Mouse (Mus musculus): ENCODE data around the gene Wdr4. TPM values are rescaled to one million over a fixed set of nuclear protein-coding genes. Genes with fewer than 3 reads are reported as not detected.

The Wdr4 gene
- polyA plus RNA-seq, 1 experiment from 2014 or later = 32.7 TPM

DNA sequence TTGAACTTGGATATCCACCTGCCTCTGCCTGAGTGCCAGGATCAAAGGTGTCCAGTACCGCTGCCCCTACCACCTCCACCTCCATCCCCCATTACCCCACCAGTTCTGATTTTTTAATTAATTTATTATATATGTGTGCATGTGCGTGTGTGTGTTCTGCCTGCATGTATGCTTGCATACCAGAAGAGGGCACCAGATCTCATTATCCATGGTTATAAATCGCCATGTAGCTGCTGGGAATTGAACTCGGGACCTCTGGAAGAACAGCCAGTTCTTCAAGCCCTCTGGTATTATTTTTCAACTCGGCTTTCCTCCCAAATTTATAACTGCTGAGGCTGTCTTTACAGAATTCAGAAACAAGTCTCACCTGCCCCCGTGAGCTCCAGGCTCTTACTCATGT is 8.8 kb downstream of the Wdr4 start:
- H3K9me3 ChIP-seq (replicated peaks) = no peaks in the 10 kb centered on the region
- H3K4me2 ChIP-seq (replicated peaks) = peak overlapping the region; percentile 75
- peaks cover 37% of the 10 kb centered on the region for H3K36me3 ChIP-seq
- ATAC-seq (ENCODE audit: insufficient number of reproducible peaks, low FRiP score, low TSS enrichment, low read depth) = no peak
- no peak overlapping the region for H3K9ac ChIP-seq
- H3K27me3 ChIP-seq = no peaks in the 10 kb centered on the region
- H3K4me1 ChIP-seq = peaks cover 14% of the 10 kb centered on the region
- 91% methylated on average over 6 of the region's 6 CpGs for WGBS
- H3K4me3 ChIP-seq (replicated peaks) = peak overlapping the region; percentile 69
- H3K27ac ChIP-seq (replicated peaks) = no peak overlapping the region

GRCm38 (mm10) chr17:31506282-31506681 is 13.5 kb downstream of the Wdr4 start:
- no peak for ATAC-seq (ENCODE audit: insufficient number of reproducible peaks, low FRiP score, low TSS enrichment, low read depth)
- Histone ChIP-seq H3K9ac (no peak overlapping the region), H3K27ac (replicated peaks) (no peak overlapping the region), H3K27me3 (no peaks in the 10 kb centered on the region), H3K4me2 (replicated peaks) (no peak overlapping the region), H3K9me3 (replicated peaks) (no peaks in the 10 kb centered on the region), H3K36me3 (peaks cover 82% of the 10 kb centered on the region), H3K4me1 (peaks cover 4% of the 10 kb centered on the region; the same call in 1 of the 2 replicates), H3K4me3 (replicated peaks) (no peak overlapping the region)
- 88% methylated on average over 7 of the region's 7 CpGs for WGBS

GRCm38 (mm10) chr17:31505013-31505412 is 14.8 kb downstream of the Wdr4 start:
- H3K4me3 ChIP-seq (replicated peaks) = no peak overlapping the region
- peaks cover 89% of the 10 kb centered on the region for H3K36me3 ChIP-seq
- H3K9ac ChIP-seq = no peak overlapping the region
- WGBS = 87% methylated on average over 5 of the region's 5 CpGs
- H3K9me3 ChIP-seq (replicated peaks) = no peaks in the 10 kb centered on the region
- H3K4me1 ChIP-seq = no peaks in the 10 kb centered on the region
- H3K4me2 ChIP-seq (replicated peaks) = no peak overlapping the region
- no peaks in the 10 kb centered on the region for H3K27me3 ChIP-seq
- no peak for ATAC-seq (ENCODE audit: insufficient number of reproducible peaks, low FRiP score, low TSS enrichment, low read depth)
- H3K27ac ChIP-seq (replicated peaks) = no peak overlapping the region

- H3K27me3 ChIP-seq = no peaks in the 10 kb centered on the region
- H3K9me3 ChIP-seq (replicated peaks) = no peaks in the 10 kb centered on the region
- H3K9ac ChIP-seq = no peak overlapping the region
- H3K36me3 ChIP-seq = peaks cover 89% of the 10 kb centered on the region
- no peak overlapping the region for H3K27ac ChIP-seq (replicated peaks)
- H3K4me2 ChIP-seq (replicated peaks) = no peak overlapping the region
- ATAC-seq (ENCODE audit: insufficient number of reproducible peaks, low FRiP score, low TSS enrichment, low read depth) = no peak
- H3K4me1 ChIP-seq = no peaks in the 10 kb centered on the region
- 85% methylated on average over 2 of the region's 2 CpGs for WGBS
- no peak overlapping the region for H3K4me3 ChIP-seq (replicated peaks)
These were observed 15.8 kb downstream of the Wdr4 start for GRCm38 (mm10) chr17:31503936-31504335.

DNA sequence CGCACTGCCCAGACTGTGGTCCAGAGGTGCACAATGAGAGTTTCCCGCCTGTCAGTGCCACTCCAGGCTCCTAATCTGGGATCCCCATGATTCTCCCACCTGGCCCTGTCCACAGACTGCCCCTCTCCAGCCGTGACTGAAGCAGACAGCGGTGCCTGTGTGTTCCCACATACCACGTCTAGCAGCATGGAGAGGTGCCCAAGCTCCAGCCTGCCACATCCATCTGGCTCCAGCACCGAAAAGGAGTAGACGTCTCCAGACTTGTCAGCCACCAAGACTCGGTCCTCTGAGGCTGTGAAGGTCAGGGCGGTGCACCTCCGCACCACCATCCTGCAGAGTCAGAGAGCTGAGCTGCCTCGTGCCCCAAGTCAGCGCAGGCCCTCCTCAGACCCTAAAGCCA is 16.4 kb downstream of the Wdr4 start:
- Histone ChIP-seq H3K9me3 (replicated peaks) (no peaks in the 10 kb centered on the region), H3K9ac (no peak overlapping the region), H3K27ac (replicated peaks) (no peak overlapping the region), H3K4me3 (replicated peaks) (no peak overlapping the region), H3K4me1 (no peaks in the 10 kb centered on the region), H3K27me3 (no peaks in the 10 kb centered on the region), H3K4me2 (replicated peaks) (no peak overlapping the region), H3K36me3 (peaks cover 91% of the 10 kb centered on the region)
- WGBS = 93% methylated on average over 12 of the region's 12 CpGs
- ATAC-seq (ENCODE audit: insufficient number of reproducible peaks, low FRiP score, low TSS enrichment, low read depth) = no peak

GRCm38 (mm10) chr17:31502261-31502927 is 17.4 kb downstream of the Wdr4 start:
- Histone ChIP-seq H3K4me1 (no peaks in the 10 kb centered on the region), H3K4me2 (replicated peaks) (no peak overlapping the region), H3K9ac (no peak overlapping the region), H3K36me3 (peaks cover 92% of the 10 kb centered on the region), H3K4me3 (replicated peaks) (no peak overlapping the region), H3K27me3 (no peaks in the 10 kb centered on the region), H3K27ac (replicated peaks) (no peak overlapping the region), H3K9me3 (replicated peaks) (no peaks in the 10 kb centered on the region)
- 94% methylated on average over 12 of the region's 12 CpGs for WGBS
- ATAC-seq (ENCODE audit: insufficient number of reproducible peaks, low FRiP score, low TSS enrichment, low read depth) = no peak

GRCm38 (mm10) chr17:31500908-31501307 is 18.9 kb downstream of the Wdr4 start:
- Histone ChIP-seq H3K4me1 (no peaks in the 10 kb centered on the region), H3K9me3 (replicated peaks) (no peaks in the 10 kb centered on the region), H3K4me3 (replicated peaks) (no peak overlapping the region), H3K9ac (no peak overlapping the region), H3K4me2 (replicated peaks) (no peak overlapping the region), H3K27ac (replicated peaks) (no peak overlapping the region), H3K36me3 (peaks cover 91% of the 10 kb centered on the region), H3K27me3 (no peaks in the 10 kb centered on the region)
- ATAC-seq (ENCODE audit: insufficient number of reproducible peaks, low FRiP score, low TSS enrichment, low read depth) = no peak
- WGBS = 84% methylated on average over 3 of the region's 3 CpGs

- H3K4me1 ChIP-seq = no peaks in the 10 kb centered on the region
- 93% methylated on average over 8 of the region's 8 CpGs for WGBS
- H3K27me3 ChIP-seq = no peaks in the 10 kb centered on the region
- no peak overlapping the region for H3K4me3 ChIP-seq (replicated peaks)
- ATAC-seq (ENCODE audit: insufficient number of reproducible peaks, low FRiP score, low TSS enrichment, low read depth) = no peak
- peaks cover 90% of the 10 kb centered on the region for H3K36me3 ChIP-seq
- no peak overlapping the region for H3K9ac ChIP-seq
- no peak overlapping the region for H3K27ac ChIP-seq (replicated peaks)
- no peak overlapping the region for H3K4me2 ChIP-seq (replicated peaks)
- no peaks in the 10 kb centered on the region for H3K9me3 ChIP-seq (replicated peaks)
These were observed 19.4 kb downstream of the Wdr4 start for GRCm38 (mm10) chr17:31500416-31500815.

GRCm38 (mm10) chr17:31499725-31500124 is 20.1 kb downstream of the Wdr4 start:
- Histone ChIP-seq H3K36me3 (peaks cover 85% of the 10 kb centered on the region), H3K27me3 (no peaks in the 10 kb centered on the region), H3K4me1 (no peaks in the 10 kb centered on the region), H3K9me3 (replicated peaks) (no peaks in the 10 kb centered on the region), H3K4me3 (replicated peaks) (no peak overlapping the region), H3K4me2 (replicated peaks) (no peak overlapping the region), H3K9ac (no peak overlapping the region), H3K27ac (replicated peaks) (no peak overlapping the region)
- 95% methylated on average over 12 of the region's 12 CpGs for WGBS
- no peak for ATAC-seq (ENCODE audit: insufficient number of reproducible peaks, low FRiP score, low TSS enrichment, low read depth)

DNA sequence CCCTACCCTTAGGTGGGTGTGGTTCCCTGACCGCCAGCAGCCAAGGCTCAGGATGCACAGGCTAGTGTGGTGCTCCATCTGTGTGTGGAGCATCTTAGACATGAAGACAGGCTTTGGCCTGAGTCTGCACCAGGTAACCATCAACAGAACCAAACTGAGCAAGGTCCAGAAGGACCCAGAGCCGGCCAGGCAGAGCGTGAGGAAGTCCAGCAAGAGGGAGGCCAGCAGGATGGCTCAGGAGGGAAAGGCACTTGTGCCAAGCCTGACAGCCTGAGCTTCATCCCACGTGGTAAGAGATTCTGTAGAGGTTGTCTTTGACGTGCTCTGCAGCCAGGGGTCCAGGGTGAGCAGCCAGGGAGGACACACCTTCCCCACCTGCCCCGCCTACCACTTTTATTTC is 22.1 kb downstream of the Wdr4 start:
- Histone ChIP-seq H3K4me1 (no peaks in the 10 kb centered on the region), H3K4me2 (replicated peaks) (no peak overlapping the region), H3K36me3 (peaks cover 67% of the 10 kb centered on the region), H3K9ac (no peak overlapping the region), H3K4me3 (replicated peaks) (no peak overlapping the region), H3K9me3 (replicated peaks) (no peaks in the 10 kb centered on the region), H3K27me3 (no peaks in the 10 kb centered on the region), H3K27ac (replicated peaks) (no peak overlapping the region)
- ATAC-seq (ENCODE audit: insufficient number of reproducible peaks, low FRiP score, low TSS enrichment, low read depth) = no peak
- WGBS = 89% methylated on average over 6 of the region's 6 CpGs

GRCm38 (mm10) chr17:31494989-31495388 is 24.8 kb downstream of the Wdr4 start:
- Histone ChIP-seq H3K36me3 (peaks cover 45% of the 10 kb centered on the region), H3K27me3 (no peaks in the 10 kb centered on the region), H3K4me3 (replicated peaks) (no peak overlapping the region), H3K27ac (replicated peaks) (no peak overlapping the region), H3K4me2 (replicated peaks) (no peak overlapping the region), H3K9me3 (replicated peaks) (no peaks in the 10 kb centered on the region), H3K9ac (no peak overlapping the region), H3K4me1 (no peaks in the 10 kb centered on the region)
- no peak for ATAC-seq (ENCODE audit: insufficient number of reproducible peaks, low FRiP score, low TSS enrichment, low read depth)
- 90% methylated on average over 1 of the region's 1 CpGs for WGBS

DNA sequence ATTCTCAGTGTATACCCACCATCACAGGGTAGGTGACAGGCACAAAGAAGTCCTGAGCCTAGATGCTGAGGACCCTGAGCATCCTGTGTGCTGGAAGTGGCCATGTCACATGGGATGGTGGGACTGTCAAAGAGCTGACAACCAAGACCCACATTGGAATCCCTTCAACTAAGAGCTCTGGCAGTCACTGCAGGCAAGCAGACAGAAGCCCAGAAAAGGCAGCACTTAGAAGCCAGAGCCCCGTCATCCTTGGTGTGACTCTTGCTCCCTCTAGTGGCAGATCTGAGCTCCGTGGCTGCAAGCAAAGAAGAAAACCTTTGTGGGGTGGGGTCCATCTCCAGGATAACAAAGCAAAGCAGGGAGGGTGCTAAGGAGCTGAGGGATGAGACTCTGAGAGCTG is 27.4 kb downstream of the Wdr4 start:
- H3K4me1 ChIP-seq = no peaks in the 10 kb centered on the region
- peaks cover 19% of the 10 kb centered on the region for H3K36me3 ChIP-seq
- H3K27me3 ChIP-seq = no peaks in the 10 kb centered on the region
- H3K9ac ChIP-seq = no peak overlapping the region
- H3K4me3 ChIP-seq (replicated peaks) = no peak overlapping the region
- WGBS = 0% methylated on average over 2 of the region's 2 CpGs
- H3K9me3 ChIP-seq (replicated peaks) = no peaks in the 10 kb centered on the region
- H3K4me2 ChIP-seq (replicated peaks) = no peak overlapping the region
- no peak for ATAC-seq (ENCODE audit: insufficient number of reproducible peaks, low FRiP score, low TSS enrichment, low read depth)
- no peak overlapping the region for H3K27ac ChIP-seq (replicated peaks)
